Mouse (Mus musculus) forebrain, embryonic 14.5 days (tissue): ENCODE data around the gene Gm20388. TPM values are rescaled to one million over a fixed set of nuclear protein-coding genes. Genes with fewer than 3 reads are reported as not detected.

ENCODE experiments used
- ATAC-seq: fragments of 200-750 bp; cut with Nextera tagmentation; 2 replicates; pipeline ENCODE4 v1.8.0; 2017; ENCODE audit warnings: mild to moderate bottlenecking, moderate library complexity
- DNase-seq: peaks from one replicate; pipeline ENCODE4 v3.0.0-alpha.2; 2015; ENCODE audit warnings: low spot score
- H3K27ac ChIP-seq: fragments of 300-500 bp; sonication (generic); 2 replicates; pipeline ENCODE4 v1.5.1; 2014; ENCODE audit warnings: low read depth, mild to moderate bottlenecking, control low read depth, low read length, moderate library complexity
- H3K27me3 ChIP-seq: fragments of 300-500 bp; sonication (generic); replicated peaks from 2 replicates; pipeline ENCODE4 v1.6.1; 2014; ENCODE audit warnings: low read length, control low read depth, mixed read lengths; ENCODE audit not compliant: control insufficient read depth, insufficient read depth
- H3K36me3 ChIP-seq: fragments of 300-500 bp; sonication (generic); 2 replicates; pipeline ENCODE4 v1.6.1; 2014; ENCODE audit warnings: low read length, control low read depth; ENCODE audit not compliant: control insufficient read depth, insufficient read depth
- H3K4me1 ChIP-seq: fragments of 300-500 bp; sonication (generic); 2 replicates; pipeline ENCODE4 v1.6.1; 2014; ENCODE audit warnings: antibody characterized with exemption, low read length, control low read depth; ENCODE audit not compliant: control insufficient read depth, insufficient read depth
- H3K4me2 ChIP-seq: fragments of 300-500 bp; sonication (generic); 2 replicates; pipeline ENCODE4 v1.6.1; 2014; ENCODE audit warnings: mild to moderate bottlenecking, control low read depth, low read length
- H3K4me3 ChIP-seq: fragments of 300-500 bp; sonication (generic); 2 replicates; pipeline ENCODE4 v1.5.1; 2014; ENCODE audit warnings: low read depth, low read length, control low read depth
- H3K9ac ChIP-seq: fragments of 300-500 bp; sonication (generic); 2 replicates; pipeline ENCODE4 v1.6.1; 2014; ENCODE audit warnings: mild to moderate bottlenecking, low read length, control low read depth, moderate library complexity
- H3K9me3 ChIP-seq: fragments of 300-500 bp; sonication (generic); replicated peaks from 2 replicates; pipeline ENCODE4 v1.6.1; 2016; ENCODE audit warnings: low read length, control low read depth, mixed read lengths; ENCODE audit not compliant: control insufficient read depth
- WGBS: fragments of 180-500 bp; shearing (Covaris S2); extraction: QIAGEN DNeasy Blood & Tissue Kit; methylation state at CpG from one replicate; pipeline ENCODE4 v1.1.7; 2014; 5-methylcytosine and 5-hydroxymethylcytosine counted together
- polyA plus RNA-seq: library from polyadenylated mRNA; unstranded; fragments of >200 nt; fragmentation: Nextera tagmentation; extraction: Ambion mirVana; gene quantifications from 2 replicates; pipeline ENCODE4 v1.2.1, GENCODE M21; 2014

The Gm20388 gene
- polyA plus RNA-seq, 1 experiment from 2014 or later = 7.4 TPM

DNA sequence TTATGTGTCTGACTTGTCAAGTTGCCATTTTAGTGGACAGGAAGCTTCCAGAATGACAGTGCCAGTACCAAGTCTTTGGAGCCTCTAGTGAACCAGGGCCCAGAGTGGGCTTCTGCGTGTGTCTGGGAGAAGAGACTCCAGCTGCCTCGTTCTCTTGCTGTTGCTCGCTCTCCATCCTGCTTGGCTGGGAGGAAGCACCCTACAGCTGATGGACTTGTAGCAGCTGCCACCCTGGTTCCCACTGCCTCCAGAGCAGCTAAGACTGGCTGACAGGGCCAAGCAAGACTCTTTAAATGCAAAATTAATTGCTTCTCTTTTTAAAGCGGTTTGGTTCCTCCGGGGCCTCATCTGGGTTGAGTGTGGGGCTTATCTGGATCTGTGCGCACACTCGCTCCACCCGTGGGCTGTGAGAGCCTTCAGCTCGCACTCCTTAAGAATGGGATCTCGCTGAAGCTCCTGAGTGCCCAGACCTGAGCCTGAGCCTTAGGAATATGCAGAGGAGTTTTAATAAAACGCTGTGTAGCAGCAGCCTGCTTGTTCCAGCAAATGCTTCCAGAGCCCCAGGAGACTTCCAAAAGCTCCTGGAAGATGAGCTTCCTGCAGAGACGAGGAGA lies 4410.7 kb downstream of the Gm20388 start:
- peak; percentile 50 for DNase-seq
- 55% methylated on average over 12 of the region's 12 CpGs for WGBS
- no peak overlapping the region for H3K4me2 ChIP-seq
- H3K4me1 ChIP-seq = peaks cover 23% of the 10 kb centered on the region
- H3K36me3 ChIP-seq = peaks cover 20% of the 10 kb centered on the region; the same call in 1 of the 2 replicates
- H3K9me3 ChIP-seq = no peaks in the 10 kb centered on the region
- no peaks in the 10 kb centered on the region for H3K27me3 ChIP-seq
- H3K4me3 ChIP-seq = no peak overlapping the region
- no peak overlapping the region for H3K9ac ChIP-seq
- H3K27ac ChIP-seq = peak overlapping the region; percentile 9; the same call in 1 of the 2 replicates
- peak; percentile 22; the same call in 1 of the 2 replicates for ATAC-seq

DNA sequence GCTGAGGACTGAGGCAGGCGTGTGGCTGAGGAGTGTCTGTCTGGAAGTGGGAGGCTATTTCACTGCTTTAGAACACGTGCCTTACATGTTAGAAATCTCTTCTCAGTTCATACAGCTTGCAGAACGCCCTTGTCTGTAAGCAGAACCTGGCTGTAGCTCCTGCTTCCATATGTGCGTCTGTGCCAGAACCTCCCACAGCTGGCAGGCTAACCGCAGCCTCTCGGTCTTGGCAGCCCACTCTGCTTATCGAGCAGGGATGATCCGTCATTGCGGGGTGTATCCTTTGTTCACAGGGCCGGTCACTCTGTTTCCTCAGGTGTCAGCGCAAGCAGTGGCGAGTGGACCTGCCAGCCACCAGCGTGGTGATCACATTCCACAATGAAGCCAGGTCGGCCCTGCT lies 4412.7 kb downstream of the Gm20388 start:
- no peaks in the 10 kb centered on the region for H3K9me3 ChIP-seq
- no peaks in the 10 kb centered on the region for H3K27me3 ChIP-seq
- DNase-seq (no peak), ATAC-seq (no peak)
- peaks cover 40% of the 10 kb centered on the region for H3K36me3 ChIP-seq
- no peak overlapping the region for H3K27ac ChIP-seq
- WGBS = 91% methylated on average over 14 of the region's 14 CpGs
- H3K4me3 ChIP-seq = no peak overlapping the region
- H3K4me2 ChIP-seq = no peak overlapping the region
- H3K4me1 ChIP-seq = peaks cover 19% of the 10 kb centered on the region
- H3K9ac ChIP-seq = no peak overlapping the region

DNA sequence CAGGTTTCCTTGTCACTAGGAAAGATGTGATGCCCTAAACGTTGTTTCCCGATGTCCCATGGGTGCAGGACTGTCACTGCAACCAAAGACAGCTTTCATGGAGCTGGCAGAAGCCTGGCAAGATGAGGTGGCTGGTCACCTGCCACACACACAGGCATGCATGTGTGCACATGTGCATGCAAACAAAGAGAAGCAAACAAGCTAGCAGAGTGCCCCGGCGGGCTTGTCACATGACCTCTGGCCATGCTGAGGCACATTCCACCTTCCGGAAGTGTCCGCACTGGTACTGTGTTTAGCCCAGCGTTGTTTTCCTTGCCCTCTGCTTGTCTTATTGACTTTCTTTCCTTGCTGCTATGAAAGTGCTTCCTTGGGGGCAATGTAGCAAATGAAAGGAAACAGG lies 4417.6 kb downstream of the Gm20388 start:
- Histone ChIP-seq H3K4me2 (no peak overlapping the region), H3K9ac (no peak overlapping the region), H3K4me3 (no peak overlapping the region), H3K4me1 (no peaks in the 10 kb centered on the region), H3K36me3 (peaks cover 60% of the 10 kb centered on the region), H3K27ac (no peak overlapping the region), H3K9me3 (no peaks in the 10 kb centered on the region), H3K27me3 (no peaks in the 10 kb centered on the region)
- WGBS = 94% methylated on average over 7 of the region's 7 CpGs
- DNase-seq = no peak
- no peak for ATAC-seq

DNA sequence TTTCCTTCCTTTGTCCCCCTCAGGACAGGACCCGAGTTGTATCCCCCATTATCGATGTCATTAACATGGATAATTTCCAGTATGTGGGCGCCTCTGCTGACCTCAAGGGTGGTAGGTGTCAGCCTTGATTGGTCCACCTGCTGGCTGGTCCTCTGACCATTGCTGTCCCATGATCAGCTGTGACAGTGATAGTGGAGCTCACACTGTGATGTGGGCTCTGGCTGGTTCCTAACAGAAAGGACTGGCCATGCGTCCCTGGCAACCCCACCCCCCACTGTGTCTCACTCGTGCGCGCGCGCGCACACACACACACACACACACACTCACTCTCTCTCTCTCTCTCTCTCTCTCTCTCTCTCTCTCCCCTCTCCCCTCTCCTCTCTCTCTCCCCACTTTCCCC lies 4419.0 kb downstream of the Gm20388 start:
- ATAC-seq = no peak
- Histone ChIP-seq H3K9ac (no peak overlapping the region), H3K36me3 (peaks cover 66% of the 10 kb centered on the region), H3K4me3 (no peak overlapping the region), H3K4me1 (no peaks in the 10 kb centered on the region), H3K27ac (no peak overlapping the region), H3K4me2 (no peak overlapping the region), H3K27me3 (no peaks in the 10 kb centered on the region), H3K9me3 (no peaks in the 10 kb centered on the region)
- 51% methylated on average over 10 of the region's 10 CpGs for WGBS
- no peak for DNase-seq

DNA sequence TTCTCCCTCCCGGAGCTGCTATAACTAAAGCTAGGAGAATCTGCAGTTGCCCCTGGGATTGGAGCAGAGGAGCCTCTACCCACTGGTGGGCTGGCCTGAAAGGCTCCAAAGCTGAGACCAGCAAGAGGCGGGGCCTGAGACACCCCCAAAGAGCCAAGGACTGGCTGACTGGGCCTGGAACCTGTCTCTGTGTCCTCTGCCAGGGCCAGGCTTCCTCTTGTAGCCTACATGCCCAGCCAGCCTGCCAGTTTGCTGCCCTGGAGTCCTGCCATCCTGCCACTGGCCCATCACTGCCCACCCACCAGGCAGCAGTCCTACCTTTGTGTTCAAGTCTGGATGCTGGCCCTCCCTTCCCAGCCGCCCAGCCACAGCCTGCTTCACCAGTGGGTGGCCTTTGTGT lies 4419.8 kb downstream of the Gm20388 start:
- Histone ChIP-seq H3K4me2 (no peak overlapping the region), H3K9me3 (no peaks in the 10 kb centered on the region), H3K36me3 (peaks cover 66% of the 10 kb centered on the region), H3K27me3 (no peaks in the 10 kb centered on the region), H3K4me3 (no peak overlapping the region), H3K9ac (no peak overlapping the region), H3K4me1 (no peaks in the 10 kb centered on the region), H3K27ac (peak overlapping the region; percentile 44; the same call in 1 of the 2 replicates)
- peak; percentile 73 for DNase-seq
- 42% methylated on average over 2 of the region's 3 CpGs for WGBS
- ATAC-seq = peak; percentile 81

DNA sequence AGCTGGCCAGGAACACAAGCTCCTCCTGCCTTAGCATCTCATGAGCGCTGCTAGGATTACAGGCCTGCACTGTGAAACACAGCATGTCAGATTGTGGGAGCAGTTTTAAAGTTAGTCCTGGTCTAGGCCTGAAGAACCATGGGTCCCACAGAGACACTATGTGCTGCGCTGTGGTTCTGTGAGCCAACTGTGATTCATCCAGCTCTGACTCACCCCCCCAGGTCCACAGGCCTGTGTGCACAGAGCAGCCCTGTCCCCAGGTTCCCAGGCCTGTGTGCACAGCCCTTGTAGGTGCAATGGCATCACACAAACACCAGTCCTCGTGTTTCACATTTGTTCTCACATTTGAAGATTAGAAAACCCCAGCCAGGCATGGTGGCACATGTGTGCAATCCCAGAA lies 4420.5 kb downstream of the Gm20388 start:
- Histone ChIP-seq H3K4me2 (no peak overlapping the region), H3K36me3 (peaks cover 69% of the 10 kb centered on the region), H3K27me3 (no peaks in the 10 kb centered on the region), H3K4me1 (no peaks in the 10 kb centered on the region), H3K27ac (peak overlapping the region; percentile 44; the same call in 1 of the 2 replicates), H3K9me3 (no peaks in the 10 kb centered on the region), H3K4me3 (no peak overlapping the region), H3K9ac (no peak overlapping the region)
- WGBS = 87% methylated on average over 3 of the region's 3 CpGs
- no peak for ATAC-seq
- DNase-seq = no peak

DNA sequence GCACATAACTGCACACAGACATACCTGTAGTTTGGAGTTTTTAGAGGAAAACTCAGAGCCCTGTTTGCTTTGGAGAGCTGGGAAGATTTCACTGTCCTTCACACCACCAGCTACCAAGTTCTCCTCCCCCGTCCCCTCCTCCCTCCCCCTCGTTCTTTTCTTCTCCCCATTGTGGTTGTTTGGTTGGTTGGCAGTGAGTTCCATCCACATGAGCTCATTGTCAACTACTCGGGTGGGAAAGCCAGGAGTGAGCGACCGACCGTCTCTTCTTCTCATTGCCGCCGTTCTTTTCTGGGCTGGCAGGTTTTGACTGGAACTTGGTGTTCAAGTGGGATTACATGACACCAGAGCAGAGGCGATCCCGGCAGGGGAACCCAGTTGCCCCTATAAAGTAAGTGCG lies 4421.1 kb downstream of the Gm20388 start:
- DNase-seq (no peak), ATAC-seq (no peak)
- no peak overlapping the region for H3K4me3 ChIP-seq
- H3K27me3 ChIP-seq = no peaks in the 10 kb centered on the region
- no peak overlapping the region for H3K27ac ChIP-seq
- 56% methylated on average over 11 of the region's 11 CpGs for WGBS
- no peaks in the 10 kb centered on the region for H3K4me1 ChIP-seq
- H3K36me3 ChIP-seq = peaks cover 69% of the 10 kb centered on the region
- no peaks in the 10 kb centered on the region for H3K9me3 ChIP-seq
- H3K4me2 ChIP-seq = no peak overlapping the region
- H3K9ac ChIP-seq = no peak overlapping the region

DNA sequence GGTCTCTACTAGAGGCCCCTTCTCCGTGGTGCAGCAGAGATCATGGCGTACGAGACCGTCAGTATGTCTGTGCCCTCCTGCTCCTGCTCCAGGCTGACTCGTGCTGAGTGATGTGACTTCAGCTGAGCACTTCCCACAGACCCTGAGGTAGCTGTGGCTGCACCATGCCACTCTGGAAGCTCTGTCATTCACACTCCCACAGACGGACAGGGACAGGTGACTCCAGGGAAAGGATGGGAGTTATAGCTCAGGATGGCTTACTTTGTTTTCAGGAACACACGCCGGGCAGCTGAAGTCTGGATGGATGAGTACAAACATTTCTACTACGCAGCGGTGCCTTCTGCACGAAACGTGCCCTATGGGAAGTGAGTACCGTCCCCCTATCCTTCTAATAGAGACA lies 4425.7 kb downstream of the Gm20388 start:
- Histone ChIP-seq H3K36me3 (peaks cover 82% of the 10 kb centered on the region), H3K27me3 (no peaks in the 10 kb centered on the region), H3K4me1 (no peaks in the 10 kb centered on the region), H3K27ac (no peak overlapping the region), H3K9ac (no peak overlapping the region), H3K9me3 (no peaks in the 10 kb centered on the region), H3K4me3 (no peak overlapping the region), H3K4me2 (no peak overlapping the region)
- 94% methylated on average over 13 of the region's 13 CpGs for WGBS
- no peak for DNase-seq
- no peak for ATAC-seq

DNA sequence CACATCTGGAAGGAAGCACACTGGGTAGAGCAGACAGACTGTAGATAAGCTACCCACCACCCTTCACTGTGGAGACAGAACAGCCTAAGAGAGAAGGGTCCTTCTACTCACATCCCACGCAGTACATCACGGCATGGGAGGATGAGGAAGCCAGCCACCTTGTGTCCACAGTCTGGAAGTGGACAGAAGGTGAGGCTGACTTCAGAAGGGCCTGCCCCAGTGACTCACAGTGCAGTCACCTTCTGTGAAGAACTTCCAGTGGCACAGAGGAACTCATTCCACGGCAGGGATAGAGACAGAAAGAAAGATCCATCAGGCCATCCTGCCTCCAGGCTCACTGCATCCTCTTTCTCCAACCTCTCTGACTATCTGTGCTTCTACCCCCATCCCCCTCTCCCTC lies 4429.1 kb downstream of the Gm20388 start:
- Histone ChIP-seq H3K4me2 (no peak overlapping the region), H3K27me3 (no peaks in the 10 kb centered on the region), H3K36me3 (peaks cover 91% of the 10 kb centered on the region), H3K27ac (no peak overlapping the region), H3K4me3 (no peak overlapping the region), H3K4me1 (no peaks in the 10 kb centered on the region), H3K9me3 (no peaks in the 10 kb centered on the region), H3K9ac (no peak overlapping the region)
- DNase-seq (no peak), ATAC-seq (no peak)
- WGBS = 91% methylated on average over 3 of the region's 3 CpGs
